Mouse (Mus musculus) v-Abl transformed pro-B cells (cell line): ENCODE results near the gene Prrxl1.

Source experiments
- in situ Hi-C, 2 experiments: fragments of 400-800 bp; cut with MboI; formaldehyde crosslinking; loops; one replicate each; pipeline ENCODE4 v1.15.1; 2025; ENCODE audit not compliant: unreplicated experiment in 2 of 2

Gene Prrxl1

GRCm38 (mm10) chr14:32624245-32624644 is 25.0 kb downstream of the Prrxl1 start:
- in situ Hi-C loops, result no loop called here

GRCm38 (mm10) chr14:32624811-32625210 is 25.6 kb downstream of the Prrxl1 start:
- in situ Hi-C loops, result no loop called here

GRCm38 (mm10) chr14:32627271-32627670 is 28.1 kb downstream of the Prrxl1 start:
- in situ Hi-C loops, result no loop called here

GRCm38 (mm10) chr14:32628584-32628983 is 29.4 kb downstream of the Prrxl1 start:
- in situ Hi-C loops, result no loop called here

- in situ Hi-C loops, result no loop called here
Observed at GRCm38 (mm10) chr14:32632908-32633600, 33.8 kb downstream of the Prrxl1 start.

- in situ Hi-C loops, result no loop called here
Observed at GRCm38 (mm10) chr14:32634015-32634682, 34.9 kb downstream of the Prrxl1 start.

GRCm38 (mm10) chr14:32638485-32638884 is 39.3 kb downstream of the Prrxl1 start:
- in situ Hi-C loops, result no loop called here

GRCm38 (mm10) chr14:32659781-32660180 is 60.6 kb downstream of the Prrxl1 start:
- in situ Hi-C loops, result no loop called here

- in situ Hi-C loops, result no loop called here
Observed at GRCm38 (mm10) chr14:32663099-32663498, 63.9 kb downstream of the Prrxl1 start.

- in situ Hi-C loops, result no loop called here
Observed at GRCm38 (mm10) chr14:32673178-32673577, 74.0 kb downstream of the Prrxl1 start.

- in situ Hi-C loops, result no loop called here
Observed at GRCm38 (mm10) chr14:32678565-32678964, 79.4 kb downstream of the Prrxl1 start.

- in situ Hi-C loops, result no loop called here
Observed at GRCm38 (mm10) chr14:32681603-32682002, 82.4 kb downstream of the Prrxl1 start.

GRCm38 (mm10) chr14:32682536-32682935 is 83.3 kb downstream of the Prrxl1 start:
- in situ Hi-C loops, result no loop called here

GRCm38 (mm10) chr14:32683251-32683838 is 84.1 kb downstream of the Prrxl1 start:
- in situ Hi-C loops, result no loop called here

GRCm38 (mm10) chr14:32683982-32684734 is 85.0 kb downstream of the Prrxl1 start:
- in situ Hi-C loops, result no loop called here

- in situ Hi-C loops, result no loop called here
Observed at GRCm38 (mm10) chr14:32684735-32685105, 85.5 kb downstream of the Prrxl1 start.

- in situ Hi-C loops, result no loop called here
Observed at GRCm38 (mm10) chr14:32685124-32685826, 86.1 kb downstream of the Prrxl1 start, which contains the start of gene 3425401B19Rik. TSS of gene 3425401B19Rik (minus strand) at chr14:32685293.

GRCm38 (mm10) chr14:32695906-32696305 is 96.7 kb downstream of the Prrxl1 start:
- in situ Hi-C loops, result no loop called here

GRCm38 (mm10) chr14:32696344-32696743 is 97.1 kb downstream of the Prrxl1 start:
- in situ Hi-C loops, result no loop called here

GRCm38 (mm10) chr14:32697774-32698173 is 98.6 kb downstream of the Prrxl1 start:
- in situ Hi-C loops, result no loop called here
